Mouse (Mus musculus) hindbrain, embryonic 15.5 days (tissue): ENCODE results near the gene Zbtb32. TPM values are rescaled to one million over a fixed set of nuclear protein-coding genes. Genes with fewer than 3 reads are reported as not detected.
A peak's percentile ranks its signal among the peaks of the same experiment; 100 is the strongest.

ENCODE experiments used
- ATAC-seq: fragments of 200-750 bp; cut with Nextera tagmentation; 2 replicates; pipeline ENCODE4 v1.8.0; 2017; ENCODE audit warnings: low read depth, moderate number of reproducible peaks, moderate TSS enrichment; ENCODE audit not compliant: low FRiP score
- H3K27ac ChIP-seq: fragments of 300-500 bp; sonication (generic); replicated peaks from 2 replicates; pipeline ENCODE4 v1.5.1; 2015; ENCODE audit warnings: mild to moderate bottlenecking, inconsistent platforms
- H3K27me3 ChIP-seq: fragments of 300-500 bp; sonication (generic); 2 replicates; pipeline ENCODE4 v1.6.1; 2015; ENCODE audit warnings: control low read depth, inconsistent platforms
- H3K36me3 ChIP-seq: fragments of 300-500 bp; sonication (generic); 2 replicates; pipeline ENCODE4 v1.6.1; 2015; ENCODE audit warnings: control low read depth, inconsistent platforms
- H3K4me1 ChIP-seq: fragments of 300-500 bp; sonication (generic); replicated peaks from 2 replicates; pipeline ENCODE4 v1.6.1; 2015; ENCODE audit warnings: control low read depth, inconsistent platforms
- H3K4me2 ChIP-seq: fragments of 300-500 bp; sonication (generic); 2 replicates; pipeline ENCODE4 v1.6.1; 2015; ENCODE audit warnings: moderate library complexity, mild to moderate bottlenecking, inconsistent platforms
- H3K4me3 ChIP-seq: fragments of 300-500 bp; sonication (generic); 2 replicates; pipeline ENCODE4 v1.5.1; 2015; ENCODE audit warnings: mild to moderate bottlenecking, inconsistent platforms
- H3K9ac ChIP-seq: fragments of 300-500 bp; sonication (generic); 2 replicates; pipeline ENCODE4 v1.6.1; 2015; ENCODE audit warnings: inconsistent platforms
- H3K9me3 ChIP-seq: fragments of 300-500 bp; sonication (generic); 2 replicates; pipeline ENCODE4 v1.6.1; 2016; ENCODE audit warnings: control low read depth, inconsistent platforms
- WGBS: fragments of 180-500 bp; shearing (Covaris S2); methylation state at CpG from one replicate; pipeline ENCODE4 v1.1.7; 2015; 5-methylcytosine and 5-hydroxymethylcytosine counted together
- polyA plus RNA-seq: library from polyadenylated mRNA; unstranded; fragments of >200 nt; fragmentation: Nextera tagmentation; extraction: Ambion mirVana; gene quantifications from 2 replicates; pipeline ENCODE4 v1.2.1, GENCODE M21; 2015

Gene Zbtb32
- polyA plus RNA-seq, 1 experiment from 2014 or later, result 0.10 TPM

DNA sequence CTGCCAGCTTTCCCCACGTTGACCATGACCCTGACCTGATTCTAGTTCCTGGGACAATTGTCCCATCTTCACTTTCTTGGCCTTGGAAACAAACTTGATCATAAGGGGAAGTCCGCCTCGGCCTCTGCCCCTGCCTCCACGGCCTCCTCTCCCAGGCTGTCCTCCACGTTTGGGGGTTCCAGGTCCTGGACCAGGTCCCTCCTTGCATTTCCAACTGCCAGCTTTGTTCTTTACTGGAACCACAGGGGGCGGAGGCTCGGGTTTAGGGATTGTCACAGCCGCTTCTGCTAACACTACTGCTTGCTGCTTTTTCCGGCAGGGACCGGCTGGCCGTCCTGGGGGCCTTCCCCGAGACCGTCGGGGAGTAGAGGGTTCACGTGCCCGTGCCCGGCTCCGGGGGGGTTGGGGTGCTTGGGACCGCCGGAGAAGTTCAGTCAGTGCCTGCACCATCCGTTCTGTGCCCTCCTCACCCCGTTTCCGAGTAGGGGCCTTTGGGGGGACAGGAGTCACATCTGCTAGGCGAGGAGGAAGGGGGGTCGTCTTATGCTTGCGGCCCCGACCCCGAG, 12.2 kb downstream of the Zbtb32 start:
- Histone ChIP-seq H3K36me3 (peaks cover 48% of the 10 kb centered on the region), H3K27me3 (no peaks in the 10 kb centered on the region), H3K27ac (no peak overlapping the region), H3K4me2 (peak overlapping the region; percentile 92), H3K4me1 (peaks cover 27% of the 10 kb centered on the region), H3K4me3 (peak overlapping the region; percentile 70; the same call in 1 of the 2 replicates), H3K9ac (no peak overlapping the region), H3K9me3 (no peaks in the 10 kb centered on the region)
- WGBS, result 86% methylated on average over 28 of the region's 28 CpGs
- ATAC-seq, result no peak

- H3K4me3 ChIP-seq, result no peak overlapping the region
- H3K9me3 ChIP-seq, result no peaks in the 10 kb centered on the region
- no peak overlapping the region for H3K4me2 ChIP-seq
- WGBS, result 92% methylated on average over 7 of the region's 7 CpGs
- H3K9ac ChIP-seq, result no peak overlapping the region
- no peak overlapping the region for H3K27ac ChIP-seq
- peaks cover 60% of the 10 kb centered on the region for H3K36me3 ChIP-seq
- H3K27me3 ChIP-seq, result no peaks in the 10 kb centered on the region
- no peak for ATAC-seq
- peaks cover 27% of the 10 kb centered on the region for H3K4me1 ChIP-seq
These were observed 13.5 kb downstream of the Zbtb32 start for GRCm38 (mm10) chr7:30585170-30585569.

DNA sequence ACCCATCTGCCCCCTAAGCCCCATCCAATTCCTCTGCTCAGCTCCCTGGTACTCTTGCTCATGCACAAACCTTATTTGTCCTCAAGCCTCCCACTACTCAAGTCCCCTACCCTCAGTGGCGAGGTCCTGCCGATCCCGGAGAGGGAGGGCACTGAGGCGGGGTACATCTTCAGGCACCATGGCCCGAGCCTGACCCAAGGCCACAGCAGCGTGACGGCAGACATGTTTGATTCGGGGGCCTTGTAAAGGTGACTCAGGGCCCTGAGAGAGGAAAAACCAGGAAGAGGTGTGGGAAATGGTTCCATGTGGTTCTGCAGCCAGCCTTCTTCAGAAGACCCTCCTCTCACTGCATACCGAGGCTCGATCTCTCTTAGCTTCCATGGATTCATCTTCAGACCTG, 14.4 kb downstream of the Zbtb32 start:
- Histone ChIP-seq H3K36me3 (peaks cover 68% of the 10 kb centered on the region), H3K27me3 (no peaks in the 10 kb centered on the region), H3K4me3 (no peak overlapping the region), H3K9me3 (no peaks in the 10 kb centered on the region), H3K4me1 (peaks cover 19% of the 10 kb centered on the region), H3K27ac (no peak overlapping the region), H3K9ac (no peak overlapping the region), H3K4me2 (no peak overlapping the region)
- no peak for ATAC-seq
- 93% methylated on average over 10 of the region's 10 CpGs for WGBS

- no peak for ATAC-seq
- peaks cover 6% of the 10 kb centered on the region for H3K4me1 ChIP-seq
- peaks cover 93% of the 10 kb centered on the region for H3K36me3 ChIP-seq
- whole genome bisulfite sequencing, result 97% methylated on average over 16 of the region's 16 CpGs
- H3K9me3 ChIP-seq, result no peaks in the 10 kb centered on the region
- H3K27ac ChIP-seq, result no peak overlapping the region
- H3K4me3 ChIP-seq, result no peak overlapping the region
- no peak overlapping the region for H3K4me2 ChIP-seq
- H3K27me3 ChIP-seq, result no peaks in the 10 kb centered on the region
- no peak overlapping the region for H3K9ac ChIP-seq
These were observed 17.2 kb downstream of the Zbtb32 start for GRCm38 (mm10) chr7:30581547-30581946.

- Histone ChIP-seq H3K36me3 (peaks cover 96% of the 10 kb centered on the region), H3K4me1 (no peaks in the 10 kb centered on the region), H3K27me3 (no peaks in the 10 kb centered on the region), H3K27ac (no peak overlapping the region), H3K4me3 (no peak overlapping the region), H3K9me3 (no peaks in the 10 kb centered on the region), H3K9ac (no peak overlapping the region), H3K4me2 (no peak overlapping the region)
- no peak for ATAC-seq
- WGBS, result 94% methylated on average over 8 of the region's 8 CpGs
These were observed 18.8 kb downstream of the Zbtb32 start for GRCm38 (mm10) chr7:30579950-30580349.

- Histone ChIP-seq H3K9me3 (no peaks in the 10 kb centered on the region), H3K4me3 (no peak overlapping the region), H3K36me3 (peaks cover 99% of the 10 kb centered on the region), H3K27me3 (no peaks in the 10 kb centered on the region), H3K4me2 (no peak overlapping the region), H3K4me1 (no peaks in the 10 kb centered on the region), H3K9ac (no peak overlapping the region), H3K27ac (no peak overlapping the region)
- ATAC-seq, result no peak
- 81% methylated on average over 2 of the region's 2 CpGs for WGBS
These were observed 25.7 kb downstream of the Zbtb32 start for GRCm38 (mm10) chr7:30572969-30573368.

- no peak overlapping the region for H3K27ac ChIP-seq
- peaks cover 96% of the 10 kb centered on the region for H3K36me3 ChIP-seq
- no peak for ATAC-seq
- no peaks in the 10 kb centered on the region for H3K27me3 ChIP-seq
- no peak overlapping the region for H3K4me3 ChIP-seq
- H3K9ac ChIP-seq, result no peak overlapping the region
- no peaks in the 10 kb centered on the region for H3K4me1 ChIP-seq
- 97% methylated on average over 5 of the region's 5 CpGs for WGBS
- H3K9me3 ChIP-seq, result no peaks in the 10 kb centered on the region
- H3K4me2 ChIP-seq, result no peak overlapping the region
These were observed 26.3 kb downstream of the Zbtb32 start for GRCm38 (mm10) chr7:30572389-30572788.

GRCm38 (mm10) chr7:30567555-30567954, 31.2 kb downstream of the Zbtb32 start:
- H3K4me2 ChIP-seq, result no peak overlapping the region
- no peaks in the 10 kb centered on the region for H3K27me3 ChIP-seq
- H3K27ac ChIP-seq, result no peak overlapping the region
- H3K9ac ChIP-seq, result no peak overlapping the region
- no peak overlapping the region for H3K4me3 ChIP-seq
- no peaks in the 10 kb centered on the region for H3K9me3 ChIP-seq
- ATAC-seq, result no peak
- WGBS, result 92% methylated on average over 11 of the region's 11 CpGs
- H3K4me1 ChIP-seq, result peaks cover 9% of the 10 kb centered on the region
- H3K36me3 ChIP-seq, result peaks cover 60% of the 10 kb centered on the region

GRCm38 (mm10) chr7:30566033-30566432, 32.7 kb downstream of the Zbtb32 start:
- Histone ChIP-seq H3K27me3 (no peaks in the 10 kb centered on the region), H3K4me1 (peaks cover 19% of the 10 kb centered on the region), H3K36me3 (peaks cover 46% of the 10 kb centered on the region), H3K9me3 (no peaks in the 10 kb centered on the region), H3K4me3 (no peak overlapping the region), H3K27ac (no peak overlapping the region), H3K4me2 (no peak overlapping the region), H3K9ac (no peak overlapping the region)
- 88% methylated on average over 9 of the region's 9 CpGs for WGBS
- no peak for ATAC-seq

DNA sequence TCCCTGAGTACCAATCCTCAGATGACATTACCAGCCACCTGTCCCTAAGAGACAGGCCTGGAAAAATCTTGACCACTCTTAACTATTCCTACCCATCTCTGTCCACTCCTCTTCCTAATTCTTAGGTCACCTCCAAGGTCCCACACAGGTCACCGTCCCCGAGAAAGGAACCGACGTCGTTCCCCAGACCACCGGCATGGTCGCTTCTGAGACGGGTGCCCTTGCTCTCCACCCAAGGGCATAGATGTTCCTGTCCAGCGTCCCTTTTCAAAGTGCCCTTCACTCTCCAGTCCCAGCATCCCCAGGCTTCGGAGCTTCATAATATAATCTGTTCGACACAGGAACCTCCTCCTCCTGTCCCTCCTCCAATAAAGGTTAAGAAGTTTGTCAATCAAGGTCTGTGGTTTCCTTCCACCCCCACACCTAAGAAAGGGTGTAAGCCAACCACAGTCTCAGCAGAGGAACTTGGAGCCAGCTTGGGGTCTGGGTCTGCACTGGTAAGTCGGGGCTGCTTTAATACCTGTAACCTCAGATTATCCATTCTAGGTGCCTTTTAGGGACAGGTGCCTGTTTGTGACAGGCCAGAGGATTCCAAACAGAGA, 33.6 kb downstream of the Zbtb32 start, which contains the start of gene Igflr1:
Gene Igflr1 (plus strand): TSS at position 458 of the 602 bp plus-strand sequence.
- ATAC-seq, result no peak
- Histone ChIP-seq H3K9ac (no peak within 1 kb of the TSS), H3K36me3 (peaks cover 37% of the 10 kb centered on the region), H3K27ac (no peak within 1 kb of the TSS), H3K4me3 (no peak within 1 kb of the TSS), H3K27me3 (no peaks in the 10 kb centered on the region), H3K9me3 (no peaks in the 10 kb centered on the region), H3K4me1 (peaks cover 22% of the 10 kb centered on the region), H3K4me2 (no peak within 1 kb of the TSS)
- 96% methylated on average over 12 of the region's 12 CpGs for WGBS

- ATAC-seq, result no peak
- 21% methylated on average over 6 of the region's 6 CpGs for WGBS
These were observed 34.8 kb downstream of the Zbtb32 start for GRCm38 (mm10) chr7:30563906-30564280.

DNA sequence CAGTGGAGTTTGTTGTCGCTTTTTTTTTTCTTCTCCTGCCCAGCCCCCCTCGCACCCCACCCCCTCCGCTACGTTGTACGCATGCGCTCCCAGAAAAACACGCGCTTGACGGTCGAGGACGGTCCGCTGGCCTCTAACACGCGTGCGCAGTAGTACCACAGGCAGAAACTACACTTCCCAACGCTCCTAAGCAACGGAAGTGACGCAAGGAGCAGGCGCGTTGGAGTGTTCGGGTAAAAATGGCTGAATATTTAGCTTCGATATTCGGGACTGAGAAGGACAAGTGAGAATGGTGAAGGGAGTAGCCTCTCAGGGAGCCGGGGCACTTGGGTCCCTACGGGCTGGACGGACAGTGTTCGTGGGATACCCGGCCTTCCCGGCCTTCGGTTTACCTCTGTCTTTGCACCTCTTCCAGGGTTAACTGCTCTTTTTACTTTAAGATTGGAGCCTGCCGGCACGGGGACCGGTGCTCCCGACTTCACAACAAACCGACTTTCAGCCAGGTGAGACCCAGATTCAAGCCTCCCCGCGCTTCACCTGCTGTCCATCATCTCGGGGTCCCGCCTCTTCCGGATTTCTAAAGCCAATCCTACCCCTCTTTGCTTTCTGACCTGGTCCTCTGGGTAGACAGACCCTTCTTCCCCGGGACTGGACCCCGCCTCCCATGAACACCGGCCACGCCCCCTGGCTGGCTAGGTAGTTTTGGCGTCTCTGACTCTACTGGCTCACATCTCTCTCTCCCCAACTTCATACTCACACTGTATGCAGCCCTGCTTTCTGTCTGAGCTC, 35.4 kb downstream of the Zbtb32 start, which contains the start of the genes U2af1l4, Gm49396 and Psenen:
Gene U2af1l4 (plus strand): TSS at position 185 of the 789 bp plus-strand sequence.
Gene Gm49396 (plus strand): TSS at position 228 of the 789 bp plus-strand sequence.
Gene Psenen (minus strand): TSS at position 511 of the 789 bp plus-strand sequence.
- H3K36me3 ChIP-seq, result peaks cover 19% of the 10 kb centered on the region
- no peaks in the 10 kb centered on the region for H3K9me3 ChIP-seq
- ATAC-seq, result peak; percentile 83
- peak within 1 kb of the TSS; percentile 87 for H3K4me2 ChIP-seq
- under 1% methylated on average over 45 of the region's 45 CpGs for WGBS
- H3K27ac ChIP-seq, result peak within 1 kb of the TSS; percentile 93
- H3K4me3 ChIP-seq, result peak within 1 kb of the TSS; percentile 81
- H3K9ac ChIP-seq, result peak within 1 kb of the TSS; percentile 65
- peaks cover 34% of the 10 kb centered on the region for H3K4me1 ChIP-seq
- H3K27me3 ChIP-seq, result no peaks in the 10 kb centered on the region

More at GRCm38 (mm10) chr7:30563906-30564280, 34.8 kb downstream of the Zbtb32 start:
- Histone ChIP-seq H3K4me1 (peaks cover 28% of the 10 kb centered on the region), H3K36me3 (peaks cover 25% of the 10 kb centered on the region), H3K9me3 (no peaks in the 10 kb centered on the region), H3K27ac (peak overlapping the region; percentile 93), H3K4me3 (peak overlapping the region; percentile 81), H3K27me3 (no peaks in the 10 kb centered on the region), H3K4me2 (peak overlapping the region; percentile 87), H3K9ac (peak overlapping the region; percentile 65)
